Mouse (Mus musculus): ENCODE measurements at regions not wholly inside any gene's neighbourhood (a gene's known extent, or its start where the extent isn't known, plus 50 kb on each side); places are given as distances from the start of the nearest gene placed in this dataset.

DNA sequence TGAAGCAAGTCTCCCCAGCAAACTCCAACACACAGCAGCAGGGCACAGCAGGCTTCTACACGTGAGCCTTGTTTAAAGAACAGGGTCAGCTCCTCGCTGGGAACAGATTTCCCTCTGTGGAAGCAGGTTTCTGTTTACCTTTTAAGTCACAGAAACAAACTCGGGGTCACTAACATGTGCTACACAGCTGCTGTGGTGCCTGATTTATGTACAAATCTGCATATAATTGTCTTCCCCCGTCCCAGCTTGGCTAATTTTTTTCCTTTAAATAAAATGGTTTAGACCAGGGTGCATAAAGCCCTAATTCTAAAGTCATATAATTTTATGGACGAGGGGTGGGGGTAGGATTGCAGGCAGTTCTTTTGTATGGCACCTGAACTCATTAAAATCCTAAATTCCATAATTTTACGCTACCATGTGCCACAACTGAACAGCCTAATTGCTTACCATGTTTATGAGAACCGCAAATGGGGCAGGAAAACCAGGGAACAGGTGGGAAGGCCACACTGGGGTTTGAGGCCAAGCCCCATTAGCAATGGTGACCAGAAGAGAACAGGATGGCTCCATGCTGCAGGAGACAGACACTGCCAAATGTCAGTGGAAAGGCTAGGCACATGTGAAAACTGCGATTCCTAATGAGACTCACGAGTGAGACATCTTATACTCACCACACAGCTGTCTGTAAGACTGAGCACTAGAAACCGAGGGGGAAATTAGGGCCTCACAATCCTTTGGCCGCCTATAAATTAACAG, 258.8 kb upstream of the Clint1 start:
- Histone ChIP-seq H3K4me3 (ENCODE audit: insufficient read depth in 1 of 2, low read depth in 1 of 2, low read length in 2 of 2, poor library complexity in 1 of 2, severe bottlenecking in 1 of 2) (no peak overlapping the region), H3K4me1 (ENCODE audit: control insufficient read depth in 2 of 2, insufficient read depth in 2 of 2, low read length in 2 of 2, poor library complexity in 1 of 2) (no peaks in the 10 kb centered on the region), H3K36me3 (ENCODE audit: control insufficient read depth, insufficient read depth, low read length, poor library complexity, severe bottlenecking) (no peaks in the 10 kb centered on the region), H3K9me3 (ENCODE audit: control insufficient read depth, insufficient read depth, low read depth, low read length) (no peaks in the 10 kb centered on the region), H3K9ac (ENCODE audit: insufficient read depth, low read depth, low read length, poor library complexity, severe bottlenecking) (no peak overlapping the region), H3K27ac (ENCODE audit: insufficient read depth, low read depth, low read length, poor library complexity, severe bottlenecking) (no peak overlapping the region)
- no peak for TF ChIP-seq ZNF384 (IDR thresholded peaks at IDR 0.05; ENCODE audit: low read depth, low read length)
- TF ChIP-seq MAFK (IDR thresholded peaks at IDR 0.05; ENCODE audit: insufficient read depth, low read depth, low read length): no peak
- TF ChIP-seq CHD2 (IDR thresholded peaks at IDR 0.05; ENCODE audit: low read depth, low read length): no peak
- no peak for TF ChIP-seq HCFC1 (IDR thresholded peaks at IDR 0.05; ENCODE audit: borderline replicate concordance, insufficient read depth, low read length)
- no peak for TF ChIP-seq ZC3H11A (IDR thresholded peaks at IDR 0.05; ENCODE audit: borderline replicate concordance, low read depth, low read length)
- in situ Hi-C loops (cut with MboI; ENCODE audit: low sequenced_read_pairs in 2 of 2, unreplicated experiment in 2 of 2): no loop called here
- DNase-seq (ENCODE audit: low read depth, low spot score): no peak

DNA sequence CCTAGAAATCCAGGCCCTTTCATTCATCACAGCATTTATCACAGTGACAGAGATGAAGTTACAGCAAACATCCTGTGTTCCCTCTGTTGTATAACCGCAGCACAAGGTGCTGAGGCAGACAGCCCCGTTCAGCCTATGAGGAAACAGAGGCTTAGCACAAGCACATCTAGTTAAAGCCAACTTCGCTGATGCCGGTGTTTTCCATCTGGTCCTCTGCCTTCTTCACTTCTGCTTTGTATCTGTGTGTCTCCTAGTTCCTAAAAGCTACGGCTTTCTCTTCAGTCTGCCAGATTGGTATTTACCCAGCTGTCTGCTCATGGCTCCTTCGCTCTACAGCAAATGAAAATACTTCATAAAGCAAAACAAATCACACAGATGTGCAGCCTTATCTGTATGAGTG, 256.5 kb upstream of the Clint1 start:
- in situ Hi-C loops (cut with MboI; ENCODE audit: low sequenced_read_pairs in 2 of 2, unreplicated experiment in 2 of 2): no loop called here
- H3K4me1 ChIP-seq (ENCODE audit: control insufficient read depth in 2 of 2, insufficient read depth in 2 of 2, low read length in 2 of 2, poor library complexity in 1 of 2): no peaks in the 10 kb centered on the region
- H3K9ac ChIP-seq (ENCODE audit: insufficient read depth, low read depth, low read length, poor library complexity, severe bottlenecking): no peak overlapping the region
- H3K36me3 ChIP-seq (ENCODE audit: control insufficient read depth, insufficient read depth, low read length, poor library complexity, severe bottlenecking): no peaks in the 10 kb centered on the region
- no peak overlapping the region for H3K4me3 ChIP-seq (ENCODE audit: insufficient read depth in 1 of 2, low read depth in 1 of 2, low read length in 2 of 2, poor library complexity in 1 of 2, severe bottlenecking in 1 of 2)
- DNase-seq (ENCODE audit: low read depth, low spot score): no peak
- H3K27ac ChIP-seq (ENCODE audit: insufficient read depth, low read depth, low read length, poor library complexity, severe bottlenecking): no peak overlapping the region
- no peaks in the 10 kb centered on the region for H3K9me3 ChIP-seq (ENCODE audit: control insufficient read depth, insufficient read depth, low read depth, low read length)
- TF ChIP-seq CHD2 (IDR thresholded peaks at IDR 0.05; ENCODE audit: low read depth, low read length): no peak
- TF ChIP-seq ZNF384 (IDR thresholded peaks at IDR 0.05; ENCODE audit: low read depth, low read length): no peak
- no peak for TF ChIP-seq ZC3H11A (IDR thresholded peaks at IDR 0.05; ENCODE audit: borderline replicate concordance, low read depth, low read length)
- no peak for TF ChIP-seq MAFK (IDR thresholded peaks at IDR 0.05; ENCODE audit: insufficient read depth, low read depth, low read length)
- no peak for TF ChIP-seq HCFC1 (IDR thresholded peaks at IDR 0.05; ENCODE audit: borderline replicate concordance, insufficient read depth, low read length)

DNA sequence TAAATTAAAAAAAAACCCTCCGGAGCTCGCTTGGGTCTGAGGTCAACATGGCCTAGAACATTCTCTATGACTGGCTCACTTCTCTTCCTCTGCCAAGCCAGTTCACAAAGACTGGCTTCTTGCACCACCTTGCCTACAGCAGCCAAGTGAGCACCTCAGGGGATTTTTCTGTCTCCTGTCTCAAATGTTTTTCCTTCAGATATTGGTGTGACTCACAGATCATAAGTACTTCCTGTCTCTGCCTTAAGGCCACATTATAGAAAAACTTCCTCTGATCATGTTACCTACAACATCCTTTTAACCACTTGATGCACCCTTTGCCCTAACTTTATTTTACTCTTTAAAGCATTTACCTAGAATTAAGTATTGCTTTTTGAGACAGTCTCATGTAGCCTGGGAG, 230.0 kb upstream of the Clint1 start:
- no peak overlapping the region for H3K4me3 ChIP-seq (ENCODE audit: insufficient read depth in 1 of 2, low read depth in 1 of 2, low read length in 2 of 2, poor library complexity in 1 of 2, severe bottlenecking in 1 of 2)
- no peak overlapping the region for H3K27ac ChIP-seq (ENCODE audit: insufficient read depth, low read depth, low read length, poor library complexity, severe bottlenecking)
- no peaks in the 10 kb centered on the region for H3K9me3 ChIP-seq (ENCODE audit: control insufficient read depth, insufficient read depth, low read depth, low read length)
- H3K36me3 ChIP-seq (ENCODE audit: control insufficient read depth, insufficient read depth, low read length, poor library complexity, severe bottlenecking): no peaks in the 10 kb centered on the region
- H3K4me1 ChIP-seq (ENCODE audit: control insufficient read depth in 2 of 2, insufficient read depth in 2 of 2, low read length in 2 of 2, poor library complexity in 1 of 2): no peaks in the 10 kb centered on the region
- in situ Hi-C loops (cut with MboI; ENCODE audit: low sequenced_read_pairs in 2 of 2, unreplicated experiment in 2 of 2): no loop called here
- no peak for TF ChIP-seq MAFK (IDR thresholded peaks at IDR 0.05; ENCODE audit: insufficient read depth, low read depth, low read length)
- no peak for TF ChIP-seq CHD2 (IDR thresholded peaks at IDR 0.05; ENCODE audit: low read depth, low read length)
- TF ChIP-seq ZC3H11A (IDR thresholded peaks at IDR 0.05; ENCODE audit: borderline replicate concordance, low read depth, low read length): no peak
- TF ChIP-seq HCFC1 (IDR thresholded peaks at IDR 0.05; ENCODE audit: borderline replicate concordance, insufficient read depth, low read length): no peak
- TF ChIP-seq ZNF384 (IDR thresholded peaks at IDR 0.05; ENCODE audit: low read depth, low read length): no peak
- no peak overlapping the region for H3K9ac ChIP-seq (ENCODE audit: insufficient read depth, low read depth, low read length, poor library complexity, severe bottlenecking)
- no peak for DNase-seq (ENCODE audit: low read depth, low spot score)

DNA sequence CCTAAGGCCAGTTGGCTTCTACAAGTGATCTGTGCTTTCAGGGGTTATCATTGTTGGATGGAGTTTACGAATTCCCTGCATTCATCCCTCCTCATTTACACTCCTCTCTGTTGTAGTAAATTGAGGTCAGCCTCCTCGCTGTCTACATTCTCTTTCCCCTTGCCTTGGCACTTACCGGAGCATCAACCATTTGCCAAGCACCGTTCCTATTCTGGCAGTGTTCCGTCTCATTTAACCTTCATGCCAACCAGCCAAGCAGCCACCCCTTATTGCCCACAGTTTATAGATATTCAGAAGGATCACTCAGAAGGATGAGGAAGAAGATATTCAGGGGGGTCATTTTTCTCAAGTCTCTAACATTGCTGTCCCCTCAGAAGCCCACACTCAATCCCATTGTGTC, 229.2 kb upstream of the Clint1 start:
- TF ChIP-seq MAFK (IDR thresholded peaks at IDR 0.05; ENCODE audit: insufficient read depth, low read depth, low read length): no peak
- TF ChIP-seq CHD2 (IDR thresholded peaks at IDR 0.05; ENCODE audit: low read depth, low read length): no peak
- no peak for TF ChIP-seq ZNF384 (IDR thresholded peaks at IDR 0.05; ENCODE audit: low read depth, low read length)
- TF ChIP-seq HCFC1 (IDR thresholded peaks at IDR 0.05; ENCODE audit: borderline replicate concordance, insufficient read depth, low read length): no peak

More for the DNA sequence above, 229.2 kb upstream of the Clint1 start:
- DNase-seq (ENCODE audit: low read depth, low spot score): no peak
- Histone ChIP-seq H3K27ac (ENCODE audit: insufficient read depth, low read depth, low read length, poor library complexity, severe bottlenecking) (no peak overlapping the region), H3K4me3 (ENCODE audit: insufficient read depth in 1 of 2, low read depth in 1 of 2, low read length in 2 of 2, poor library complexity in 1 of 2, severe bottlenecking in 1 of 2) (no peak overlapping the region), H3K9me3 (ENCODE audit: control insufficient read depth, insufficient read depth, low read depth, low read length) (no peaks in the 10 kb centered on the region), H3K36me3 (ENCODE audit: control insufficient read depth, insufficient read depth, low read length, poor library complexity, severe bottlenecking) (no peaks in the 10 kb centered on the region), H3K9ac (ENCODE audit: insufficient read depth, low read depth, low read length, poor library complexity, severe bottlenecking) (no peak overlapping the region), H3K4me1 (ENCODE audit: control insufficient read depth in 2 of 2, insufficient read depth in 2 of 2, low read length in 2 of 2, poor library complexity in 1 of 2) (no peaks in the 10 kb centered on the region)
- in situ Hi-C loops (cut with MboI; ENCODE audit: low sequenced_read_pairs in 2 of 2, unreplicated experiment in 2 of 2): no loop called here
